Mouse (Mus musculus): Measurements from ENCODE around the gene Zfp383.
A peak's percentile ranks its signal among the peaks of the same experiment; 100 is the strongest.
"Not testable (repeated sequence)": the region's sequence is repeated elsewhere in the genome, so short reads cannot be mapped to it uniquely, and the experiment has no call there.

Gene Zfp383

GRCm38 (mm10) chr7:29941027-29941426 is 33.0 kb downstream of the Zfp383 start:
- DNase-seq (ENCODE audit: low spot score): no peak

GRCm38 (mm10) chr7:29942740-29943139 is 34.7 kb downstream of the Zfp383 start:
- no peak for DNase-seq (ENCODE audit: low spot score)

GRCm38 (mm10) chr7:29943720-29944119 is 35.7 kb downstream of the Zfp383 start:
- DNase-seq (ENCODE audit: low spot score): no peak

- no peak for DNase-seq (ENCODE audit: low spot score)
These were observed 36.2 kb downstream of the Zfp383 start for GRCm38 (mm10) chr7:29944201-29944600.

- DNase-seq (ENCODE audit: low spot score): peak; percentile 2
These were observed 45.1 kb downstream of the Zfp383 start for GRCm38 (mm10) chr7:29953086-29953485.

- peak; percentile 77 for DNase-seq (ENCODE audit: low spot score)
These were observed 45.7 kb downstream of the Zfp383 start, which contains the start of gene Zfp74 for GRCm38 (mm10) chr7:29953513-29954401. TSS of gene Zfp74 (minus strand) at chr7:29954089.

GRCm38 (mm10) chr7:29954731-29955130 is 46.7 kb downstream of the Zfp383 start:
- peak; percentile 54 for DNase-seq (ENCODE audit: low spot score)

GRCm38 (mm10) chr7:29956257-29956656 is 48.2 kb downstream of the Zfp383 start:
- no peak for DNase-seq (ENCODE audit: low spot score)

- DNase-seq (ENCODE audit: low spot score): no peak
These were observed 50.2 kb downstream of the Zfp383 start for GRCm38 (mm10) chr7:29958125-29958724.

GRCm38 (mm10) chr7:29959004-29959403 is 51.0 kb downstream of the Zfp383 start:
- no peak for DNase-seq (ENCODE audit: low spot score)

- DNase-seq (ENCODE audit: low spot score): not testable (repeated sequence)
These were observed 57.2 kb downstream of the Zfp383 start for GRCm38 (mm10) chr7:29965115-29965810.
